Mouse (Mus musculus) stomach, embryonic 16.5 days (tissue): Measurements from ENCODE around the gene Dlk2. TPM values are rescaled to one million over a fixed set of nuclear protein-coding genes. Genes with fewer than 3 reads are reported as not detected.

Source experiments
- ATAC-seq: fragments of 200-750 bp; cut with Nextera tagmentation; 2 replicates; pipeline ENCODE4 v1.8.0; 2017; ENCODE audit warnings: moderate number of reproducible peaks, moderate TSS enrichment; ENCODE audit not compliant: insufficient read depth, low FRiP score
- H3K27ac ChIP-seq: fragments of 300-500 bp; sonication (generic); 2 replicates; pipeline ENCODE4 v1.5.1; 2014; ENCODE audit warnings: low read length
- H3K27me3 ChIP-seq: fragments of 300-500 bp; sonication (generic); 2 replicates; pipeline ENCODE4 v1.6.1; 2014; ENCODE audit warnings: low read length, control low read depth, mixed read lengths; ENCODE audit not compliant: control insufficient read depth, insufficient read depth
- H3K36me3 ChIP-seq: fragments of 300-500 bp; sonication (generic); 2 replicates; pipeline ENCODE4 v1.6.1; 2014; ENCODE audit warnings: low read length; ENCODE audit not compliant: control insufficient read depth, insufficient read depth
- H3K4me1 ChIP-seq: fragments of 300-500 bp; sonication (generic); 2 replicates; pipeline ENCODE4 v1.6.1; 2014; ENCODE audit warnings: low read length, control low read depth, mixed read lengths; ENCODE audit not compliant: control insufficient read depth, insufficient read depth
- H3K4me2 ChIP-seq: fragments of 300-500 bp; sonication (generic); 2 replicates; pipeline ENCODE4 v1.6.1; 2014; ENCODE audit warnings: low read depth, low read length, mixed read lengths
- H3K4me3 ChIP-seq: fragments of 300-500 bp; sonication (generic); replicated peaks from 2 replicates; pipeline ENCODE4 v1.5.1; 2014; ENCODE audit warnings: mild to moderate bottlenecking, low read length
- H3K9ac ChIP-seq: fragments of 300-500 bp; sonication (generic); 2 replicates; pipeline ENCODE4 v1.6.1; 2014; ENCODE audit warnings: low read length
- H3K9me3 ChIP-seq: fragments of 300-500 bp; sonication (generic); replicated peaks from 2 replicates; pipeline ENCODE4 v1.6.1; 2016; ENCODE audit warnings: low read length, control low read depth; ENCODE audit not compliant: control insufficient read depth
- WGBS: fragments of 180-500 bp; shearing (Covaris S2); extraction: QIAGEN DNeasy Blood & Tissue Kit; methylation state at CpG from one replicate; pipeline ENCODE4 v1.1.7; 2014; 5-methylcytosine and 5-hydroxymethylcytosine counted together
- polyA plus RNA-seq: library from polyadenylated mRNA; unstranded; fragments of >200 nt; fragmentation: Nextera tagmentation; extraction: Ambion mirVana; gene quantifications from 2 replicates; pipeline ENCODE4 v1.2.1, GENCODE M21; 2015

The Dlk2 gene
- polyA plus RNA-seq, 1 experiment from 2014 or later = 6.7 TPM

GRCm38 (mm10) chr17:46258279-46259053, 38.8 kb upstream of the Dlk2 start:
- H3K4me2 ChIP-seq = no peak overlapping the region
- no peak for ATAC-seq
- H3K27me3 ChIP-seq = peaks cover 13% of the 10 kb centered on the region
- H3K27ac ChIP-seq = no peak overlapping the region
- peaks cover 21% of the 10 kb centered on the region for H3K36me3 ChIP-seq
- peaks cover 6% of the 10 kb centered on the region; the same call in 1 of the 2 replicates for H3K4me1 ChIP-seq
- no peak overlapping the region for H3K9ac ChIP-seq
- H3K4me3 ChIP-seq = no peak overlapping the region
- no peaks in the 10 kb centered on the region for H3K9me3 ChIP-seq
- 85% methylated on average over 30 of the region's 30 CpGs for WGBS

DNA sequence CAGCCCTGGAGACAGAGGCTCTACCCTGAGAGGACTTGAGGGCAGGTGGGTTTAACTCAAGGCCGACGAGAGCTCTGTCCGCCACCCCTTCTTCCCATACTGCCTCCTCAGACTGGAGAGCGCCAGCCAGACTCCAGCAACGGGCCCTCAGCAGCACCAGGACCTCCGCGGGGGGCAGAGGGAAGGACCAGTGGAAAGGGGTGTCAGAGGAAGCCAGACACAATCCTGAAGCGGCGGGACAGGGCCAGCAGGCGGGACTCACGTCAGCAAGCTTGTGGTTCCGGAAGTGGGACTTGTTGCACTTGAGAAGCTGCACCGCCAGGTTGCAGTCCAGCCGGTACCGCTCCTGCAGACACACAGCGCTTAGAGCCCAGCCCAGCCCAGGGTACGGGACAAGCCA, 37.5 kb upstream of the Dlk2 start:
- Histone ChIP-seq H3K27ac (no peak overlapping the region), H3K9me3 (no peaks in the 10 kb centered on the region), H3K4me2 (no peak overlapping the region), H3K9ac (no peak overlapping the region), H3K4me3 (no peak overlapping the region), H3K27me3 (peaks cover 6% of the 10 kb centered on the region), H3K4me1 (no peaks in the 10 kb centered on the region), H3K36me3 (peaks cover 30% of the 10 kb centered on the region)
- no peak for ATAC-seq
- WGBS = 87% methylated on average over 17 of the region's 17 CpGs

DNA sequence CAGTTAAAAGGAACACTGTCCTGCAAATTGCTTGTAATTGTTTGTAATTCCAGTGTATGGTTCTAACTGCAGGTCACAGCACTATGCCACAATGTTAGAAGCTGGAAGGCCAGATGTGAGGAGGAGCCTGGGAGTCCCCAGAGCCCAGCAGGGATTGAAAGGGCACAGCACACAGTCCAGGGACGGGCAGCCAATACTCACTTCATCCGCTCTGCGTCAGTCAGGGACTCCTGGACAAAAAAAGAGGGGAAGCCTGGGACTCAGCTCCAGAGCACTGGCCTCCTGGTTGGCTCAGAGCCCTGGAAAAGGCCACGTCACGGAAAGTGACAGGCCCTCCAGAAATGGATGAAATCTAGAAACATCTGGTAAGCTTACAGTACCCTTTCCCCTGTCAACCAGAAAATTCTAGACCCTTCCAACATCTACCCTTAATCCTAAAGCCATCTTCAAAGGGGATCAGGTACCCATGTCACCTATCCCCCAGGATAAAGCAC, 35.0 kb upstream of the Dlk2 start:
- no peak for ATAC-seq
- Histone ChIP-seq H3K27me3 (no peaks in the 10 kb centered on the region), H3K9ac (no peak overlapping the region), H3K4me2 (no peak overlapping the region), H3K9me3 (no peaks in the 10 kb centered on the region), H3K4me1 (peaks cover 13% of the 10 kb centered on the region; the same call in 1 of the 2 replicates), H3K36me3 (peaks cover 30% of the 10 kb centered on the region), H3K4me3 (no peak overlapping the region), H3K27ac (no peak overlapping the region)
- 93% methylated on average over 5 of the region's 5 CpGs for WGBS

- peak overlapping the region; percentile 46; the same call in 1 of the 2 replicates for H3K27ac ChIP-seq
Measured at GRCm38 (mm10) chr17:46265502-46265901, 31.7 kb upstream of the Dlk2 start.

GRCm38 (mm10) chr17:46265918-46266618, 31.2 kb upstream of the Dlk2 start:
- peaks cover 19% of the 10 kb centered on the region for H3K36me3 ChIP-seq
- WGBS = 21% methylated on average over 14 of the region's 14 CpGs

More at GRCm38 (mm10) chr17:46265502-46265901, 31.7 kb upstream of the Dlk2 start:
- H3K4me3 ChIP-seq = no peak overlapping the region
- H3K27me3 ChIP-seq = no peaks in the 10 kb centered on the region
- 86% methylated on average over 12 of the region's 12 CpGs for WGBS
- H3K36me3 ChIP-seq = peaks cover 20% of the 10 kb centered on the region
- no peak overlapping the region for H3K4me2 ChIP-seq
- ATAC-seq = no peak
- H3K4me1 ChIP-seq = peaks cover 27% of the 10 kb centered on the region
- no peaks in the 10 kb centered on the region for H3K9me3 ChIP-seq
- no peak overlapping the region for H3K9ac ChIP-seq

GRCm38 (mm10) chr17:46266986-46267385, 30.2 kb upstream of the Dlk2 start:
- Histone ChIP-seq H3K9me3 (no peaks in the 10 kb centered on the region), H3K4me1 (peaks cover 27% of the 10 kb centered on the region), H3K27ac (peak overlapping the region; percentile 26), H3K4me2 (no peak overlapping the region), H3K27me3 (no peaks in the 10 kb centered on the region), H3K36me3 (peaks cover 12% of the 10 kb centered on the region), H3K9ac (no peak overlapping the region), H3K4me3 (no peak overlapping the region)
- no peak for ATAC-seq
- 56% methylated on average over 6 of the region's 6 CpGs for WGBS

More at GRCm38 (mm10) chr17:46265918-46266618, 31.2 kb upstream of the Dlk2 start:
- Histone ChIP-seq H3K27me3 (no peaks in the 10 kb centered on the region), H3K4me1 (peaks cover 27% of the 10 kb centered on the region), H3K4me3 (no peak overlapping the region), H3K9ac (no peak overlapping the region), H3K4me2 (no peak overlapping the region), H3K27ac (peak overlapping the region; percentile 46), H3K9me3 (no peaks in the 10 kb centered on the region)
- peak; percentile 81 for ATAC-seq

DNA sequence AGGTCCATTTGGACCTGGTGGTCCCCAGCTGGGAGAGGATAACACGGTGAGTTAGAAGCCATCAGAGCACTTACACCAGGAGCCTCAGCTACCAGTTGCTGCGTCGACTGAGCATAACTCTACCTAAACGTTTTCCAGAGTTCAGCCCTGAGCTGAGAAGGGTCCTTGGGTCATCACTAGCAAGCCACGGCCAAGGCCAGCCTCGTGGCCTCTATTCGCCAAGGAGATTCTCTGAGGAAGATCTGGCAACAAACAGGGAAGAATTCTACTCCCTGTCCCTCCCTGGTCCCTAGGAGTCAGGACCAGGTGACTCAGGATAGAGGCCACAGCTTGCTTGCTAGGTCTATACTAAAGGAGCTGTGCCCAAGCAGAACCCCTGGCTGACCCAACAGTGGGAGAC, 29.7 kb upstream of the Dlk2 start:
- H3K36me3 ChIP-seq = peaks cover 10% of the 10 kb centered on the region; the same call in 1 of the 2 replicates
- no peak overlapping the region for H3K9ac ChIP-seq
- 79% methylated on average over 7 of the region's 7 CpGs for WGBS
- H3K27me3 ChIP-seq = no peaks in the 10 kb centered on the region
- peak overlapping the region; percentile 26 for H3K27ac ChIP-seq
- H3K9me3 ChIP-seq = no peaks in the 10 kb centered on the region
- H3K4me3 ChIP-seq = no peak overlapping the region
- H3K4me2 ChIP-seq = no peak overlapping the region
- peaks cover 27% of the 10 kb centered on the region for H3K4me1 ChIP-seq
- no peak for ATAC-seq

- H3K4me1 ChIP-seq = peaks cover 27% of the 10 kb centered on the region
- H3K27me3 ChIP-seq = no peaks in the 10 kb centered on the region
- H3K9ac ChIP-seq = no peak overlapping the region
- no peak for ATAC-seq
- H3K4me2 ChIP-seq = no peak overlapping the region
- H3K9me3 ChIP-seq = no peaks in the 10 kb centered on the region
- H3K4me3 ChIP-seq = no peak overlapping the region
- peaks cover 10% of the 10 kb centered on the region; the same call in 1 of the 2 replicates for H3K36me3 ChIP-seq
- peak overlapping the region; percentile 26 for H3K27ac ChIP-seq
- 70% methylated on average over 10 of the region's 10 CpGs for WGBS
Measured at GRCm38 (mm10) chr17:46268026-46268720, 29.0 kb upstream of the Dlk2 start.
